16 mouse cellular contexts compared by ENCODE assay signal in genomic region chr10:117602325-117603129, GRCm38 (mm10).
"Had no signal": no experiment of that assay in that cellular context is flagged by ENCODE, and none has a peak within 500 bp of the region (broad histone marks: within the 10 kb centered on the region; RNA-seq: fewer than 3 reads in every experiment).

No protein-coding gene starts in this region.

- DNase-seq: heart, postnatal 10 days; heart, postnatal 14 days; heart, postnatal 36 days; heart, postnatal 4 days; kidney, adult 11 months; kidney, adult 18-20 months; kidney, adult 2 months; kidney, adult 8-10 months; kidney, adult 9 months; kidney, postnatal 10 days; kidney, postnatal 14 days; kidney, postnatal 25 days; kidney, postnatal 36 days; kidney, postnatal 4 days; layer of hippocampus, adult 9-11 months; layer of hippocampus, postnatal 36 days had no signal
